Mouse (Mus musculus): Measurements from ENCODE around the gene Izumo1r. TPM values are rescaled to one million over a fixed set of nuclear protein-coding genes. Genes with fewer than 3 reads are reported as not detected.

Gene Izumo1r
- polyA plus RNA-seq, 1 experiment: 37.6 TPM

DNA sequence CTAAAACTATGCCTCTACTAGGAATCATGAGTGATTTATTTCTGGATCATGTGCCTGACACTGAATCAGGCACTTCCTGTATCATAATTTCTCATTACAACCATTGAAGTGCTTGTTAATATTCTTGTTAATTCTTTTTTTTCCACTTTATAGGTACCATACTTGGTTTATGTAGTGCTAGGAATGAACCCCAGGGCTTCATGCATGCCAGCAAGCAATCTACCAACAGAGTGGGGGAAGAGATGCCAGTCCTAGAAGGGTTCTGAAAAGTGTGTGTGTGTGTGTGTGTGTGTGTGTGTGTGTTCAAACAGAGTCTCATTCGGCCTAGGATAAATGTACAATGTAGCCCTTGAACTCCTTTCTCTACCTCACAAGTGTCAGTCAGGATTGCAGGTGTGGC lies 33.6 kb upstream of the Izumo1r start:
- no peaks in the 10 kb centered on the region for H3K4me1 ChIP-seq (ENCODE audit: control insufficient read depth, insufficient read depth, insufficient read length)
- no peaks in the 10 kb centered on the region for H3K27me3 ChIP-seq (ENCODE audit: control insufficient read depth, insufficient read depth, low read length)
- no peak overlapping the region for H3K4me3 ChIP-seq (ENCODE audit: extremely low read depth, insufficient read depth, insufficient read length)
- H3K36me3 ChIP-seq (ENCODE audit: control insufficient read depth, insufficient read depth, low read length): no peaks in the 10 kb centered on the region
- no peak for TF ChIP-seq CTCF (IDR thresholded peaks at IDR 0.05; ENCODE audit: extremely low read depth, insufficient read depth, insufficient read length, insufficient replicate concordance)
- no peak for TF ChIP-seq POLR2A (IDR thresholded peaks at IDR 0.05; ENCODE audit: low read depth, low read length)
- 87% methylated on average over 1 of the region's 1 CpGs for WGBS
- H3K27ac ChIP-seq (ENCODE audit: insufficient read depth, low read length): no peak overlapping the region
- DNase-seq (ENCODE audit: low read depth in 1 of 2, low spot score in 2 of 2): no peak

DNA sequence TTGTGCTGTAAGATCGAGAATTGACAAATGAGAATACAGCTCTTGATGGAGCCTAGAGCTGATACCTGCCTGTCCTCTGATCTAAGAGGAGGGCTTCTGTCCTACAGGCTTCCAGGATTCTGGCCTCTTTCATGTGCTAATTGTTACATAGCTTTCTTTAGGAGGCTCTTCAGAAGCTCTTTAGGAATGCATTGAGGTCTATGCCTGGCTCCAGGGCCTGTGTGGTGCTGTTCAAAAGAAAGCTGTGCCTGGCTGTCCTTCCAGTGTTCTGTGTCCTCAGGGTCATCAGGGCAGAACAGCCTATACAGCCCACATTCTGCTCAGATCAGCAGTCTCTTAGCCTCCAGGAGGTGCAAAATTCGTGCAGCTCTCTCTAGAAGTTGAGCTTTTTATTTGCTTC lies 31.1 kb upstream of the Izumo1r start:
- Histone ChIP-seq H3K36me3 (ENCODE audit: control insufficient read depth, insufficient read depth, low read length) (no peaks in the 10 kb centered on the region), H3K4me3 (ENCODE audit: extremely low read depth, insufficient read depth, insufficient read length) (no peak overlapping the region), H3K27ac (ENCODE audit: insufficient read depth, low read length) (no peak overlapping the region), H3K27me3 (ENCODE audit: control insufficient read depth, insufficient read depth, low read length) (no peaks in the 10 kb centered on the region), H3K4me1 (ENCODE audit: control insufficient read depth, insufficient read depth, insufficient read length) (no peaks in the 10 kb centered on the region)
- TF ChIP-seq CTCF (IDR thresholded peaks at IDR 0.05; ENCODE audit: extremely low read depth, insufficient read depth, insufficient read length, insufficient replicate concordance): no peak
- TF ChIP-seq POLR2A (IDR thresholded peaks at IDR 0.05; ENCODE audit: low read depth, low read length): no peak
- WGBS: 91% methylated on average over 2 of the region's 2 CpGs
- DNase-seq (ENCODE audit: low read depth in 1 of 2, low spot score in 2 of 2): no peak

DNA sequence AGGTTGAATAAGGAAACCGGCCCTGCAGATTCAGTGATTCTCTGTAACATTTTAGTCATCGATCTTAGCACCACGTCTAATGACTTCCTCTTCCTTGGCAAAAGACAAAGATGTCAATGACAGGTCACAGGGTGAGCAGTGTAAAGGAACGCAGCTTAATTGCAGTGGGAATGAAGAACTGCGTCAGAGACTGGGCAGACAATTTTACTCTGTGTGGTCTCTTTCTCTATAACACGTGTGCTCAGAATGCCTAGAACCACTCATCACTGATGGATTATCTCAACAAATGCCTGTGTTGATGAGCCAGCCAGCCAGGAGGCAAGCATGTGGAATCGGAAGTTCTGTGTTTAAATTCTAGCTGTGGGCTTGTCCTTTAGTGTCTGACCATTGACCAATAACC lies 28.2 kb upstream of the Izumo1r start:
- DNase-seq (ENCODE audit: low read depth in 1 of 2, low spot score in 2 of 2): no peak
- TF ChIP-seq POLR2A (IDR thresholded peaks at IDR 0.05; ENCODE audit: low read depth, low read length): no peak
- TF ChIP-seq CTCF (IDR thresholded peaks at IDR 0.05; ENCODE audit: extremely low read depth, insufficient read depth, insufficient read length, insufficient replicate concordance): no peak
- H3K4me3 ChIP-seq (ENCODE audit: extremely low read depth, insufficient read depth, insufficient read length): no peak overlapping the region
- no peak overlapping the region for H3K27ac ChIP-seq (ENCODE audit: insufficient read depth, low read length)
- 51% methylated on average over 7 of the region's 7 CpGs for WGBS
- no peaks in the 10 kb centered on the region for H3K36me3 ChIP-seq (ENCODE audit: control insufficient read depth, insufficient read depth, low read length)
- H3K4me1 ChIP-seq (ENCODE audit: control insufficient read depth, insufficient read depth, insufficient read length): peaks cover 3% of the 10 kb centered on the region; the same call in 1 of the 2 replicates
- H3K27me3 ChIP-seq (ENCODE audit: control insufficient read depth, insufficient read depth, low read length): no peaks in the 10 kb centered on the region

DNA sequence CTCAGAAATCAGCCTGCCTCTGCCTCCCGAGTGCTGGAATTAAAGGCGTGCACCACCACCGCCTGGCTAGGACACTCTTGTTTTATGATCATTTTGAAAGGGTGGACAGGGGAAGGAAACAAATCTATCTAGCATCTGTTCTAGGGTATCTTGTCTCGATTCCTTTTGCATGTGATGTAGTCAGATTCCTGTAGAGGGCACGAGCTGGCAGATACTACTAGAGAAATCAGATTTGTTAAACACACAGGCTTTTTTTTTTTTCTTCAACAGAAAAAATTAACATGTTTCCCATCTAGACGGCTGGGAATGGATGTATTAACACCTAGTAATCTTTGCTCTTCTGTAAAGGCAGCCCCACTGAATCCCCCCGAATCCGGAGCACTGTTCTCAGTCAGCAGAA lies 27.5 kb upstream of the Izumo1r start:
- Histone ChIP-seq H3K4me3 (ENCODE audit: extremely low read depth, insufficient read depth, insufficient read length) (no peak overlapping the region), H3K4me1 (ENCODE audit: control insufficient read depth, insufficient read depth, insufficient read length) (peaks cover 4% of the 10 kb centered on the region), H3K27me3 (ENCODE audit: control insufficient read depth, insufficient read depth, low read length) (no peaks in the 10 kb centered on the region), H3K36me3 (ENCODE audit: control insufficient read depth, insufficient read depth, low read length) (no peaks in the 10 kb centered on the region), H3K27ac (ENCODE audit: insufficient read depth, low read length) (no peak overlapping the region)
- WGBS: 75% methylated on average over 8 of the region's 8 CpGs
- TF ChIP-seq CTCF (IDR thresholded peaks at IDR 0.05; ENCODE audit: extremely low read depth, insufficient read depth, insufficient read length, insufficient replicate concordance) (no peak), POLR2A (IDR thresholded peaks at IDR 0.05; ENCODE audit: low read depth, low read length) (no peak)
- DNase-seq (ENCODE audit: low read depth in 1 of 2, low spot score in 2 of 2): no peak

DNA sequence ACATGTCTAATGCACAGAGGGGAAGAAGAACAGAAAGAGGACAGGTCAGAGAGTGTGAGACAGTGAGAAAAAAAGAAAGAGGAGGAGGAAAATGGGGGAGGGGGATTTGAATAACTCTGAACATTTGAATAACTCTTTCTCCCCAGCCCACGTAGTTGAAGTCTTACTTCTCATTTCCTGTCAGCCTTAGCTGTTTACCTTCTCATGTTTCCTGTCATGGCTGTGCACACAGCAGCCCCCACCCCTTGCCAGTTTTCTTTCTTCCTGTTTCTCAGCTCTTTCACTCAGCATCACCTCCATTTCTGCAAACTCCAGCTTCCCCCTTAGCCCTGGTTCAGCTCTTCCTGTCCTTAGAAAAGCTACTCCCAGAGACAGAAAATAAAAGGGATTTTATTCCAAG lies 22.8 kb upstream of the Izumo1r start:
- Histone ChIP-seq H3K4me3 (ENCODE audit: extremely low read depth, insufficient read depth, insufficient read length) (no peak overlapping the region), H3K27ac (ENCODE audit: insufficient read depth, low read length) (peak overlapping the region; percentile 84), H3K36me3 (ENCODE audit: control insufficient read depth, insufficient read depth, low read length) (no peaks in the 10 kb centered on the region), H3K4me1 (ENCODE audit: control insufficient read depth, insufficient read depth, insufficient read length) (peaks cover 15% of the 10 kb centered on the region), H3K27me3 (ENCODE audit: control insufficient read depth, insufficient read depth, low read length) (no peaks in the 10 kb centered on the region)
- WGBS: 0% methylated on average over 1 of the region's 1 CpGs
- peak; percentile 50 to 80 for DNase-seq (ENCODE audit: low read depth in 1 of 2, low spot score in 2 of 2)
- TF ChIP-seq CTCF (IDR thresholded peaks at IDR 0.05; ENCODE audit: extremely low read depth, insufficient read depth, insufficient read length, insufficient replicate concordance) (no peak), POLR2A (IDR thresholded peaks at IDR 0.05; ENCODE audit: low read depth, low read length) (no peak)

DNA sequence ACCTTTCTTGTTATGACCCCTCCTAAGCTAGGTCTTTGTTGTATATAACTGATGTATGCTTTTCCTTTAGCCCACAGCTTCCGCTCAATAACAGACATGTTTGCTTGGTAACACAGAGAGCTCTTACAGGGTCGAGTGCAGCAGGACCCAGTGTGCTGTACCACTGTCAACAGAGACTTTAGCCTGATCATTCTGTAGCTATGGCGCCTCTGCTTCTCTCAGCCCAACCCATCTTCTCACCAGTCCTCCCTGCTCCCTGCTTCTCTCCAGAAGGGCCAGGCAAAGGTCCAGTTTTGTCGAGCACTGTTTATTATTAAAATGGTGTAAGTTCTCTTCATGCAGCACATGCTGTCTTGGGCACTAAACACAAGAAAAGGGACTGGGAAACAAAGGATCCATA lies 19.9 kb upstream of the Izumo1r start:
- H3K27me3 ChIP-seq (ENCODE audit: control insufficient read depth, insufficient read depth, low read length): no peaks in the 10 kb centered on the region
- no peak overlapping the region for H3K27ac ChIP-seq (ENCODE audit: insufficient read depth, low read length)
- no peak for TF ChIP-seq CTCF (IDR thresholded peaks at IDR 0.05; ENCODE audit: extremely low read depth, insufficient read depth, insufficient read length, insufficient replicate concordance)
- no peak for TF ChIP-seq POLR2A (IDR thresholded peaks at IDR 0.05; ENCODE audit: low read depth, low read length)
- peaks cover 15% of the 10 kb centered on the region for H3K4me1 ChIP-seq (ENCODE audit: control insufficient read depth, insufficient read depth, insufficient read length)
- no peak for DNase-seq (ENCODE audit: low read depth in 1 of 2, low spot score in 2 of 2)
- no peak overlapping the region for H3K4me3 ChIP-seq (ENCODE audit: extremely low read depth, insufficient read depth, insufficient read length)
- no peaks in the 10 kb centered on the region for H3K36me3 ChIP-seq (ENCODE audit: control insufficient read depth, insufficient read depth, low read length)
- 80% methylated on average over 4 of the region's 4 CpGs for WGBS

DNA sequence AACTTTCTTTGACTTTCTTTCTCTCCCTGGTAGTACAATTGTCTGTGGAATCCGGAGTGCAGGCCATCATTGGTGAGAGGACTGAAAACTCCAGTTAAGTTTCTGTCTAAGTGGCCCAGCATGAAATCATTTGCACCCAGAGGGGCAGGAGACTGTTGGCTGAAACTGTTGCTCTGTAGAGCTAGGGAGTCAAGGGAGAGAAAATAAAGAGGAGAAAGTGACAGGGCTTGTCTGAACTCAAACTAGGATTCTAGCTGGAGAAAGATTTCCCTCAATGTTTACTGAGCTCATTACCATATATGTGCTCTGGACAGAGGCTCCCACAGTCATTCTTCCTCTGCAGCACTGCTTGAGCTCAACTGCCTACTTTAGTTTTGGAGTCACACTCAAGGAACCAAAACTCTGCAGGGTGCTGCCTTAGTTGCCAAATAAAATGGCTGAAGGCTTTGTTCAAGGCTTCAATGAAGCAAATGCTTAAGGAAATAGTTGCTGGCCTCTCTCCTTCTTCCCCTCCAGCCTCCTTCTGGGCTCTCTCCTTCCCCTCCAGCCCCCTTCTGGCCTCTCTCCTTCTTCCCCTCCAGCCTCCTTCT lies 18.3 kb upstream of the Izumo1r start:
- Histone ChIP-seq H3K27ac (ENCODE audit: insufficient read depth, low read length) (no peak overlapping the region), H3K4me1 (ENCODE audit: control insufficient read depth, insufficient read depth, insufficient read length) (peaks cover 13% of the 10 kb centered on the region), H3K27me3 (ENCODE audit: control insufficient read depth, insufficient read depth, low read length) (no peaks in the 10 kb centered on the region), H3K4me3 (ENCODE audit: extremely low read depth, insufficient read depth, insufficient read length) (no peak overlapping the region), H3K36me3 (ENCODE audit: control insufficient read depth, insufficient read depth, low read length) (no peaks in the 10 kb centered on the region)
- no peak for DNase-seq (ENCODE audit: low read depth in 1 of 2, low spot score in 2 of 2)
- 75% methylated on average over 1 of the region's 1 CpGs for WGBS
- TF ChIP-seq POLR2A (IDR thresholded peaks at IDR 0.05; ENCODE audit: low read depth, low read length) (no peak), CTCF (IDR thresholded peaks at IDR 0.05; ENCODE audit: extremely low read depth, insufficient read depth, insufficient read length, insufficient replicate concordance) (no peak)

Data from spleen, adult 2 months (tissue).